Mouse (Mus musculus): ENCODE measurements around the gene Ppil2.

Ppil2 gene

DNA sequence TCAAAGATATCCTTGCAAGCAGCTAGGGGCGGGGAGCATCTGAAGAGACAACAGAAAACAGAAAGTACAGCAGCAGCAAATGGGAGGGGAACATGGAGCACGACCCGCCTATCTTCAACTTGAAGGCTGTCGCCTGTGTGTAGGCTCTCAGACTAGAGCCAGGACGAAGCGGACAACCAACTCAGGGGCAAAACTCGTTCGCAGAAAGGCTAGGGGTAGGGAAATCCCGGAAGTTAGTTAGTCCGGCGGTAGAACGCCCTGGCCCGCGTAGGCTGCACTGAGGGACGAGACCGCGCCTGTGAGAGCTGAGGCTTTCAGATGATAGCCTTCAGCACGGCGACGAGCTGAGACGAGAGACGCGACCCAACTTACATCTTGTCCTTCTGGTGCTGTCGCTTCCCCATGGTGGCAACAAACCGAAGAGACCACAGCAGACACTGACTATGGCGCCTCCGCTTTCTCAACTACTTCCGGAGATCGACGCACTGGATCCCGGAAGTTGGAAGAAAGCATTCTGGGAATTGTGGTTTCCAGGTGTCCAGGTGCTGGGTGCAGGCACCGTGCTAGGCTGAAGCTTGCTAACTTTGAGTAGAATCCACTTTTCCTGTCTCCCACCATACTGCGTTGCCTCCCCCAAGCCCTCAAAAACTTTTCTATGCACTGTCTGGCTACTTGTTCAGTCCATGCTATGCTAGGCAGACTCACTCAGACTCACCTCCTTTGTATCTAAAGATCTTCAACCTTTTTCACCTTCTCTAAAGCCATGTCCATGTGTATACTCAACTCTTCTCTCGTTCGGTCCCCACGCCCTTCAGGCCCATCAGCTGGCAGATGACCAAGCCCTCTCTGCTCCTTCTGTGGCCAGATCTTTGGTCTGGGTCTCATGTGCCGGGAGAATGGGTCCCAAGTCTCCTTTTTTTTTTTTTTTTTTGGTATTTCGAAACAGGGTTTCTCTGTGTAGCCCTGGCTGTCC, at the start of gene Ppil2:
TSS of gene Ppil2 (minus strand) at position 487 of the 973 bp plus-strand sequence.
- in situ Hi-C loops (cut with MboI; ENCODE audit: low pct_unique_long_range_greater_than_20kb in 1 of 2, low sequenced_read_pairs in 2 of 2, unreplicated experiment in 1 of 2) = no loop called here

DNA sequence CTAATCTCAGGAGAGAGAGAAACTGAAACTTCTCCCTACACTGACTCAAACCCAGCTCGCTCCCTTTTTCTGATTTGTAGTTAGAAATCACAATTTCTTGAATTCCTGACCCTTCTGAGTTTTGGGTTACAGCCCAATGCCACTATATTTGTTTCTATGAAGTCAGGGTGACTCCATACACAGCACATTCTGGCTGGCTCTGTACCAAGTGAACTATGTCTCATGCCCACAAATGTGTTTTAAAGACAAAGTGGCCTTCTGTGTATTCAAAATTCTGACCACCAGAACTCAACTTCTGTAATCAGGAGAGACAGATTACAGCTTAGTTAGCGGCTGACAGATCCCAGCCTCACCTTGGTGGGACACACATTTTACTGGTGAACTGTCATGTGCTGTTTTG, 43.3 kb upstream of the Ppil2 start:
- in situ Hi-C loops (cut with MboI; ENCODE audit: low pct_unique_long_range_greater_than_20kb in 1 of 2, low sequenced_read_pairs in 2 of 2, unreplicated experiment in 1 of 2) = no loop called here

DNA sequence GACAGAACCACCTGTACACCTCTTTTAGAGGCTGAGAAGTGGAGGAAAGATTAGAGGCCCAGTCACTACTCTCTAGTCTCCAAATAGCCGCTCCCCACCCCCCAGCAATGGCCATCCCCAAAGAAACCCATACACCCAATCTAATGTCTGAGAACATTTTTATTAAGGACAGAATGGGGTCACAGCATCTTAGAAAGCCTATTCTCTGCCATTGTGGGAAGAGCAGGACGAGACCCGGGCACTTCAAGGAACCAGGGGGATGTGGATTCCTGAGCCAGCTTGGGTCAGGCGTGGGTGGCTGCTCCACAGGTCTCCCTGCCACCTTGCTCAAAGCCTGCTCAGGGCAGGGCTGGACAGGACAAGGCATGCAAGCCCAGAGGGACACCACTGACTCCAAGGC, 40.8 kb upstream of the Ppil2 start:
- in situ Hi-C loops (cut with MboI; ENCODE audit: low pct_unique_long_range_greater_than_20kb in 1 of 2, low sequenced_read_pairs in 2 of 2, unreplicated experiment in 1 of 2) = no loop called here

DNA sequence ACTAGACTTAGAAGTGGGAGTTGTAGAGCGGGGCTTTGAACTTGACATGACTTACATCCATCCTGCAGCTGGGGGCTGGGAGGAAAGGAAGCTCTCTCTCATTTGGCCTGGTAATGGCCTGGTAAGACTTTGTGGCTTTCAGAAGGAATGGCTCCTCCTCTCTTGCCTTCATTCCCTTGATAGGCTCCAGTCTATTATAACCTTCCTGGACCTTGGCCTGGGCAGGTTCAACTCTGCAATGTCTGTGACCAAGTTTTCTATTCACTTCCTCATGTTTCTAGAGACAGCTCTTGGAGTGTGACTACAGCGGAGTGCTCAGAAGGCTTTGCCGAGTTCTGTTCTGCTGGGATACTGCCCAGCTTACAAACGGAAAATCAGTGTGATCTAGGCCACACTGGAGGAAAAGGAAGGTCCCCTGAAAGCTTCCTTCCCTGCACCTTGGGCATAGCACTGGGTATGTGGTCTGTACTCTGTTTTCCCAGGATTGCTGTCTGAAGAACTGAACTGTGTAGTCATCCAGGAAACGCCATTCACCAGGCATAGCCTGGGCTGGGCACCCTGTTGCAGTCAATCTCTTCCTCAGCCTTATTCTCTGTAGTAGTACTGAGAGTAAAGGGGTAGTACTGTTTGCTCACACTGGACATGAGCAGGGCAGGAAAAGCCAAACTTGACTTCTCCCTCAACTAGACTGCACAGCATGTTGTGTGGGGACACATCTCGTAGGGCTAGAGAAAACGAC, 39.6 kb upstream of the Ppil2 start:
- in situ Hi-C loops (cut with MboI; ENCODE audit: low pct_unique_long_range_greater_than_20kb in 1 of 2, low sequenced_read_pairs in 2 of 2, unreplicated experiment in 1 of 2) = no loop called here

DNA sequence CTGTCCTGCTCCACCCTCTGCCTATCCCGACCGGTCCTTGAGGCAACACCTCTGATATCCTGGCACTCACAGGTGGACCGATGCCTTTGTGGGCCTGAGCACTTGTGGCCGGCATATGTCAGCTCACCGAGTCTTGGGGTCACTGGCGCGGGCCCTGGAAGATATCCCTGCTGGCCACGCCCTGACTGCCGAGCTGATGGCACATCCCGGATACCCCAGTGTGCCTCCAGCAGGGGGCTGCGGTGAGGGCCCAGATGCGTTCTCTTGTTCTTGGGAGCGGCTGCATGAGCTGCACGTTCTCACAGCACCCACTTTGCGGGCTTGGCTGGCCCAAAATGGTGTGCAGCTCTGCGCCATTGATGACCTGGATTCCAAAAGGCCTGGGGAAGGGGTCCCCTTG, 37.0 kb upstream of the Ppil2 start:
- in situ Hi-C loops (cut with MboI; ENCODE audit: low pct_unique_long_range_greater_than_20kb in 1 of 2, low sequenced_read_pairs in 2 of 2, unreplicated experiment in 1 of 2) = no loop called here

DNA sequence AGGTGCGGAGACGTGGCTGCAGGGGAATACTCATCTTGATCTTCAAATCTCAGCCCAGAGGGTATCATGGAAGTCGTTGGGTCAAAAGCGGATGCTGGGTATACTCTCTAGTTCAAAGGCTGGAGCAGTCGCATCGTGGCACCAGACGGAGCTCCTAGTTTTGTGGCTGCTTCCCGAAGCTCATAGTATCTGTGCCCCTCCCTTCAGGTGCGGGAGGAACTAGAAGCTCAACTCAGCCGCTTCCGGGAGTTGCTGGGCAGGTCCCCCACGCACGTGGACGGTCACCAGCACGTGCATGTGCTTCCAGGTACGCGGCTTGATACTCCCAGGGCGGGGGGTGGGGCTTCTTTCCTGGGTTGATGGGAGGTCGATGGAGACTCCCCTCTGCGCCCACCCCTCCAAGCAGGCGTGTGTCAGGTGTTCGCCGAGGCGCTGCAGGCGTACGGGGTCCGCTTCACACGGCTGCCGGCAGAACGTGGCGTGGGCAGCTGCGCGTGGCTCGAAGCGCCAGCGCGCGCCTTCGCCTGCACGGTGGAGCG, 36.4 kb upstream of the Ppil2 start:
- in situ Hi-C loops (cut with MboI; ENCODE audit: low pct_unique_long_range_greater_than_20kb in 1 of 2, low sequenced_read_pairs in 2 of 2, unreplicated experiment in 1 of 2) = no loop called here

DNA sequence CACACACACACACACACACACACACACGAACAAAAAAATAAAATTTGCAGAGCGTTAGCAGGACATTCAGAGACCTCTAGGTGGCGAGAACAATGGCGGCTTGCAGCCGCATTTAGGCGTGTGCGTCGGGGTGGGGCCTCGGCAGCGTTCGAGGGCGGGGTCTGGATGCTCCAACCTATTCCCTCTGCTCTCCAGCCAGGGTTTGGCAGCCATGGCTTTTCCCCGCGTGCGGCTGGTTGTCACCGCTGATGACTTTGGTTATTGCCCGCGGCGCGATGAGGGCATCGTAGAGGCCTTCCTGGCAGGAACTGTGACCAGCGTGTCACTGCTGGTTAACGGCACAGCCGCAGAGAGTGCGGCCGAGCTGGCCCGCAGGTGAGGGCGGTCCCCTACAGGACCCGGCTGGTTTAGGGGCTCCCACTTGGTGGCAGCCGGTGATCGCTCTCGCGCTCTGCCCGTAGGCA, 35.7 kb upstream of the Ppil2 start, which contains the start of gene Ccdc116:
TSS of gene Ccdc116 (minus strand) at position 458 of the 464 bp plus-strand sequence.
- in situ Hi-C loops (cut with MboI; ENCODE audit: low pct_unique_long_range_greater_than_20kb in 1 of 2, low sequenced_read_pairs in 2 of 2, unreplicated experiment in 1 of 2) = no loop called here

DNA sequence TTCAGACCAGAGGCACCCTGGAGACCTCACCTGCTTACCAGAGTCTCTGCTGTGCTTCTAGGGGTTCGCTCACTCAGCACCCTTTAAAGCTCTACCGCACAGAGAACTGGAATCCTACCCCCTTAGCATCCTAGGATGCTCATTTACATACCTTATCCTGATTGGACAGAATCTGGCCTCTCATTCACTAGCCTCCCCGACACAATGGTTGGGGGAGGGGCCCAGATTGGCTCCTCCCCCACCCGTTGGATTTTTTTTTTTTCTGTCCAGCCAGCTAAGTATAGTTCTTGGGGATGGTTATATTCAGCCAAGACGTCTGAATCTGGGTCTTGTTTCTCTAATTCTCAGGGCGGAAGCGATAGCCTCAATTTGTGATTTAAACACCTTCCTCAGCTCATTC, 33.3 kb upstream of the Ppil2 start, which contains the start of gene Ydjc:
TSS of gene Ydjc (plus strand) at position 283 of the 400 bp plus-strand sequence.
- in situ Hi-C loops (cut with MboI; ENCODE audit: low pct_unique_long_range_greater_than_20kb in 1 of 2, low sequenced_read_pairs in 2 of 2, unreplicated experiment in 1 of 2) = no loop called here

DNA sequence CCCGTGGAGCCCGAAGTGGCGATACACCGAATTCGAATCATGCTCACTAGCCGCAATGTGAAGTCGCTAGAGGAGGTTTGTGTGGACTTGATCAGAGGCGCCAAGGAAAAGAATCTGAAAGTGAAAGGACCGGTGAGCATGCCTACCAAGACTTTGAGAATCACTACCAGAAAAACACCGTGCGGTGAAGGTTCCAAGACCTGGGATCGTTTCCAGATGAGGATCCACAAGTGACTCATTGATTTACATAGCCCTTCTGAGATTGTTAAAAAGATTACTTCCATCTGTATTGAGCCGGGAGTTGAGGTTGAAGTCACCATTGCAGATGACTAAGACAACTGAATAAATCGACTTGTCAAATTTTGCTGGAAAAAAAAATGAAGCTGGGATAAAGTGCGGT, 26.3 kb upstream of the Ppil2 start:
- in situ Hi-C loops (cut with MboI; ENCODE audit: low pct_unique_long_range_greater_than_20kb in 1 of 2, low sequenced_read_pairs in 2 of 2, unreplicated experiment in 1 of 2) = no loop called here

DNA sequence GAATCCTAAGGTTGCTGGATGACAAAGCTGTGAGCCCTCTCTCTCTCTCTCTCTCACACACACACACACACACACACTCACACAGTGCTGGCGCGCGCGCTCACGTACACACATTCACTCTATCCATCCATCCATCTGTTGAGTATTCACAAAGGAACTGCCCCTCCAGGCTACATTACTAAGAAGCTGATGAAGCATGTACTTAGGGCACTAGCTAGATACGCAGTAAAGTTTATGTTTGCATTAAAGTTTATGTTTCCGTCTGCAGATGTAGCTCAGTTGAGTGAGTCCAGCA, 21.8 kb upstream of the Ppil2 start:
- in situ Hi-C loops (cut with MboI; ENCODE audit: low pct_unique_long_range_greater_than_20kb in 1 of 2, low sequenced_read_pairs in 2 of 2, unreplicated experiment in 1 of 2) = no loop called here

DNA sequence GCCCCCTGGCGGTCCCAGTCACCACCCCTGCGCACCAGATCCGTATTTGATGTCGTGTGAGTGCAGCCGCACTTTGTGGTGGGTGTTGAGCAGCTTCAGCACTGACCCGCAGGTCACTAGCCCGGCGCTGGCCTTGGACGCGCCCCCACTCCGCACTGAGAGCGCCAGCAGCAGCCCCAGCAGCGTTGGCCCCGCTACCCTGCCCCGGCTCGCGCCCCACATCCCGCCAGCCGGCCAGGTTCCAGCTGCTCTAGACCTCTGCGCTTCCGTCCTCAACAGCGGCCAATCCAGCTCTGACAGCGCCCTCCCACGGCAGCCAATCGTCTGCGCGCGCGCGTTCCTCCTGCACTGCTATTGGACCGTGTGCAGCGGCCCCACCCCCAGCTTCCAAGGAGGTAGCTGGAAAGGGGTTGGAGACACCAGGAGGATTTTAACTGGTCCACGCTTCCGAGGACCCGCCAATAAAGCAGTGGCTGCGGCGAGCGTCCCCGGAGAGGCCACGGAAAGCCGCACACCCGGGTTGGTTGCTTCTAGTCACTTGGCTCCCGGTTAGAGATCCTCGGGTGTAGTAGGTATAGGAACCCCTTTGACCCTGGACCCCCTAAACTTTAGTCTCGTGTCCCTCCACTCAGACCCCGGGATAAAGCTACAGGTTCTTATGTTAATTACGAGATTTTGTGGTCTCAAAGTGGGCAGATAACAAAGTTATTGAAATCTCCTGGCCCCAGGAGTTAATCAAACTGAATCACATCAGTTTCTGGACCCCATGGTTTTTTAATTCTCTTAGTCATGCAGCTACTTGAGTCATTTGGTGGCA, 21.2 kb upstream of the Ppil2 start, which contains the start of gene Sdf2l1:
TSS of gene Sdf2l1 (minus strand) at position 295 of the 817 bp plus-strand sequence.
- in situ Hi-C loops (cut with MboI; ENCODE audit: low pct_unique_long_range_greater_than_20kb in 1 of 2, low sequenced_read_pairs in 2 of 2, unreplicated experiment in 1 of 2) = no loop called here

DNA sequence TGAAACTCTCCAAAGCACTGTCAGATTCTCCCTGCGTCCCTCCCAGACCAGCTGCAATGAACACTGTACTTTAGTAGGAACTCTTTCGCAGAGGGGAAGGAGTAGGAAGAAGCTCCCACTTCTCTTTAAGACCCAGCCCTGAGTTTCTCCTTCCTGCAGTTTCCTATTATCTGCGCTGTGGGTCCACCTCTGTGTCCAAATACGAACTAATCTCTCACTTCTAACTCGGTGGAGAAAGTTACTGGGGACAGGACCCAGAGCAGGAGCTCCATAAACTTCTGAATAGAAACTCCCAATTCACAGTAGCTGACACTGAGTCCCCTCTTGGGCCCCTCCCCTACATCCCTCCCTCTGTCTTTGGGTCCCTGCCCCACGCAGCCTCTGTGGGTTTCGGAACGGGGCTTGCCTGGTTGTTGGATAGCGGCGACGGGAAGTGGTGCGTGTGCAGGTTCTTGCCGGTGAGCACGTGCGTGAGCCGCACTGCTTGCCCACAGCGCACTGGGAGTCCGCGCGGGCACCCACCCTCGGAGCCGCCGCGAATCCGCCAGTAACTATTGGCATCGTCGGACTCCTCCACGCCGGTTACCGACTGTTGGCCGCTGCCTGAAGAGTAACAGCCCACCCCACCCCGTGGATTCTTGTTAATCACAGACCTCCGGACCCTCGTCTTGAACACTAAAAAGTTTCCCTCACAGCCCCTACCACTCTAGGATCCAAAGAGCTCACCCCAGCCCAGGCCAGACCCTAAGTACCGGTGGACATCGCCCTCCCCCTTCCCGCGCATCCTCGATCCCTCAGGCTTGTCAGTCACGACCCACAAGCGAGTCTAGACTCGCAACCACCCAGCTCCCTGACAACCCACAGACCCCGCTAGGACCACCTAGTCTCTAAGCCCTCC, 20.4 kb upstream of the Ppil2 start:
- in situ Hi-C loops (cut with MboI; ENCODE audit: low pct_unique_long_range_greater_than_20kb in 1 of 2, low sequenced_read_pairs in 2 of 2, unreplicated experiment in 1 of 2) = no loop called here

DNA sequence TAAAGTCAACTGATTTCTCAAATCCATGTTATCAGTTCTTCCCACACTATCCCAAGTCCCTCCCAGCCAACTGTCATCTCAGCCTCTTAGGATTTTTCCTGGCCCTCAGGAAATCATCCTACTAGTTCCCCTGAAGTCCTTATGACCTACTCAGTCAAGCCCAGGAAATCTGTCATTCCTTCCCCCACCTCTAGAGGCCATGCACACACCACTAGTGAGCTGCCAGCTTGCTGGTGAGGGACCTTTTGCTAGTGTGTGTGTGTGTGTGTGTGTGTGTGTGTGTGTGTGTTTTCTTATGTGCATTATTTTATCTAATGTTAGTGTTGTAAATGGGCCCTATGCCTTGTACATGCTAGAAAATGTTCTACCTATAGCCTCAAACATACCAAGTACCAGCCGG, 16.2 kb upstream of the Ppil2 start:
- in situ Hi-C loops (cut with MboI; ENCODE audit: low pct_unique_long_range_greater_than_20kb in 1 of 2, low sequenced_read_pairs in 2 of 2, unreplicated experiment in 1 of 2) = no loop called here

DNA sequence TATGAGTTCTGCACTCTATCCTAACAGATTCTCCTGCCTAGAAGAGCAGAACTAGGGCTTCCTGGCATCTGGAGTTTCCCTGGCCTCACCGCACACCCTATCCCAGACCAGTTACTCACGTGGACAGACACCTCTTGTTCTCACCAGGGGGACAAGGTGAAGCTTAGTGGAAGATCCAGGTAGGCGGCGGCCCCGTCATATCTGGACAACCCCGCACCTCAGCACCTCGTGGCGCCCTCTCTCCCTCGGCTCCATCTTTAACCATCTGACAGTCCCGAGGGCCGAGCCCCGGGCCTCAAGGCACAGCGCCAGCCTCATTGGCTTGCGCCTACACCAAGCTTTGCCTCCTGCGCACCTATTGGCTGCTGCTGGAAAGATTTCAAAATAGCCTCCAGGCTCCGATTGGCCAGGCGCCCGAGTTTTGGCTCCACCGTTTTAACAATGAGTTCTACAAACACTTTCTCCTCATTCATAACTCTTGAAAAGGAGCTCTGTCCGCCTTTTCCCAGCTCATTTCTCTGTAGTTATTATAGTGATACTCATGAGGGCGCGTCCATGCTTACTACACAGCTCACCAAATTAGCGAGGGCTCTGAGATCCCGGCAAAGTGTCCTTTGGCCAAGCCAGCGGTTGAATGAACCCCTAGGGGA, 13.9 kb upstream of the Ppil2 start, which contains the start of gene 2610318N02Rik:
TSS of gene 2610318N02Rik (minus strand) at position 297 of the 650 bp plus-strand sequence.
- in situ Hi-C loops (cut with MboI; ENCODE audit: low pct_unique_long_range_greater_than_20kb in 1 of 2, low sequenced_read_pairs in 2 of 2, unreplicated experiment in 1 of 2) = no loop called here

DNA sequence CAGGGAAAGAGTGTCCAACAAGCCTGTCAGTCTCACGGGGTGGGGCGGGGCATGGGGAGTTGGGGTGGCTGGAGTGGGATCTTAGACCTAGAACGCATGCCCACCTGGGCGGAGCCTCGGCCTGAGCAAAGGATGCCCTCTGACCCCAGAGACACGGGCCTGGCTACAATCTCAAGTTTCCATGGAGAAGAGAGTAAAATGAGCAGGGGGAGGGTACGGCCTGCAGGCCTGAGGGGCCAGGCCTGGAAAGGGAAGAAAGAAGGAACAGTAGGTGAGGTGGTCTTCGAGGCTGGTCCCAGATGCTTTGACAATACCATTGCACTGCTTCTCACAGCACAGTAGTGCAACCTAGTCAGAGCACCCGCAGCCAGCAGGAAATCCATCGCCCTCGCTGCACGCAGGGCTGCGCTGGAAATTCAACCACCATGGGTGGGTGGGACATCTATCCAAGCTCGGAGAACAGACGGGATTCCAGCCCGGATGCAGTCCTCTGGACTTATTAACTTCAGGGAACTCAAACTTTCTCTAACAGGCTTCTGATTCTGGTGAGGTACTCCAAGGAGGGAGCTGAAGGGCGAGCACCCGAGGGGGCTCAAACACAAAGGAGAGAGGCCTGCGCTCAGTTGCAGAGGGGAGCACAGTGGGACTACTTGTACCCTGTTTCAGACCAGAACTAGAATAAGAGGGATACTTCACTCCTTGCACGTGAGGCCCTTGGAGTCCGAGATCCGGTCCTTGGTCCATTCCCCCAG, 13.2 kb upstream of the Ppil2 start:
- in situ Hi-C loops (cut with MboI; ENCODE audit: low pct_unique_long_range_greater_than_20kb in 1 of 2, low sequenced_read_pairs in 2 of 2, unreplicated experiment in 1 of 2) = no loop called here

DNA sequence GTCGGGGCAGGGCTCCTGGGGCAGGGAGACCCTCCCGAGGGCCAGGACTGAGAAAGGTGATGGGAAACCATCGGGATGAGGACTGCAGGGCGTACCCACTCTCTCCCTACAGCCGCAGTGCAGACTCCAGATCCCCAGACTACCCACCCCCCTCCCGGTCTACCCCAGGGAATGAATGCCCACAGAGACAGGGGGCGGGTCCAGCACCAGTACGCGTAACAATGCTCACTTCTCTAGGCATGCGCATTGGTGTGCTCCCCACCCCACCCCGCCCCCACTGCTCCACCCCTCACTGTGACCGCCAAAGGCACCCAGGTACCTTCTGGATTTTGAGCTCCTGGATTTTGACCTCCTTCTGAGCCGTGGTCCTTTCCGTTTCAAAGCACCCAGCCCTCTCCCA, 10.5 kb upstream of the Ppil2 start:
- in situ Hi-C loops (cut with MboI; ENCODE audit: low pct_unique_long_range_greater_than_20kb in 1 of 2, low sequenced_read_pairs in 2 of 2, unreplicated experiment in 1 of 2) = no loop called here

Measured in mouse embryonic stem cell (cell line).